Mouse (Mus musculus) midbrain, embryonic 10.5 days (tissue): ENCODE data around the gene Sulf2. TPM values are rescaled to one million over a fixed set of nuclear protein-coding genes. Genes with fewer than 3 reads are reported as not detected.
A peak's percentile ranks its signal among the peaks of the same experiment; 100 is the strongest.
"Not testable (repeated sequence)": the region's sequence is repeated elsewhere in the genome, so short reads cannot be mapped to it uniquely, and the experiment has no call there.

Experiments
- DNase-seq: peaks from one replicate; pipeline ENCODE4 v3.0.0-alpha.2; 2017; ENCODE audit warnings: low spot score
- H3K27ac ChIP-seq: fragments of 300-500 bp; sonication (generic); replicated peaks from 2 replicates; pipeline ENCODE4 v1.5.1; 2016; ENCODE audit warnings: mild to moderate bottlenecking
- H3K27me3 ChIP-seq: fragments of 300-500 bp; sonication (generic); 2 replicates; pipeline ENCODE4 v1.6.1; 2016; ENCODE audit warnings: low read depth, mild to moderate bottlenecking; ENCODE audit not compliant: poor library complexity, severe bottlenecking
- H3K36me3 ChIP-seq: fragments of 300-500 bp; sonication (generic); 2 replicates; pipeline ENCODE4 v1.6.1; 2016; ENCODE audit warnings: mild to moderate bottlenecking, moderate library complexity
- H3K4me1 ChIP-seq: fragments of 300-500 bp; sonication (generic); 2 replicates; pipeline ENCODE4 v1.6.1; 2016
- H3K4me3 ChIP-seq: fragments of 300-500 bp; sonication (generic); 2 replicates; pipeline ENCODE4 v1.5.1; 2016; ENCODE audit warnings: mild to moderate bottlenecking, moderate library complexity
- H3K9me3 ChIP-seq: fragments of 300-500 bp; sonication (generic); replicated peaks from 2 replicates; pipeline ENCODE4 v1.6.1; 2016; ENCODE audit warnings: mild to moderate bottlenecking
- WGBS: fragments of 180-500 bp; shearing (Covaris S2); methylation state at CpG from one replicate; pipeline ENCODE4 v1.1.7; 2016; 5-methylcytosine and 5-hydroxymethylcytosine counted together
- polyA plus RNA-seq: library from polyadenylated mRNA; unstranded; fragments of >200 nt; fragmentation: Nextera tagmentation; extraction: Ambion mirVana; gene quantifications from 2 replicates; pipeline ENCODE4 v1.2.1, GENCODE M21; 2016

Sulf2 gene
- polyA plus RNA-seq, 1 experiment from 2014 or later = 62.5 TPM

DNA sequence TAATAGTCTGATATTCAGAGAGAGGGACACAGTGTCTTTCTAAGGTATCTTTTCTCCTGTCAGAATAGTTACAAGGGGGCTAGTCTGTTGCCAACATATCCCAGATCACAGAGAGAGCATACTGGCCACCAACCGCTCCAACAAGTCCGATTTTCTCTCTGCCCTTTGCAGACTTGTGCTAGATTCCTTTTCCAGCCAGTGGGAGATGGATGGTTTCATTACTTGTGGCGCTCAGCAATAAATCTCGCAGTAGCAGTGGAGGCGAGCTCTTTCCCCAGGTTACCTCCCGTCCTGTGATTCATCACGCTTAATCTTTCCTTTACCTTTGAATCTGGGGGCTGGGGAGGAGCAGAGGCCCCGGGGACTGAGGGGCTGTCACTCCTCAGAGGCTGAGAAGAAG is 31.9 kb upstream of the Sulf2 start:
- not testable (repeated sequence) for H3K27ac ChIP-seq, H3K4me3 ChIP-seq, H3K9me3 ChIP-seq, H3K36me3 ChIP-seq, DNase-seq
- Histone ChIP-seq H3K27me3 (peaks cover 15% of the 10 kb centered on the region), H3K4me1 (peaks cover 35% of the 10 kb centered on the region)
- 55% methylated on average over 8 of the region's 8 CpGs for WGBS

GRCm38 (mm10) chr2:166186244-166186948 is 30.9 kb upstream of the Sulf2 start:
- no peaks in the 10 kb centered on the region for H3K9me3 ChIP-seq
- H3K4me1 ChIP-seq = peaks cover 35% of the 10 kb centered on the region
- 89% methylated on average over 16 of the region's 16 CpGs for WGBS
- H3K27me3 ChIP-seq = peaks cover 19% of the 10 kb centered on the region
- no peak for DNase-seq
- no peak overlapping the region for H3K4me3 ChIP-seq
- 0 out of 2 replicates have a peak overlapping the region, but pooled peaks have one; percentile 49 for H3K27ac ChIP-seq
- no peaks in the 10 kb centered on the region for H3K36me3 ChIP-seq

GRCm38 (mm10) chr2:166185768-166186167 is 30.3 kb upstream of the Sulf2 start:
- DNase-seq = no peak
- peaks cover 36% of the 10 kb centered on the region for H3K4me1 ChIP-seq
- no peaks in the 10 kb centered on the region for H3K9me3 ChIP-seq
- H3K36me3 ChIP-seq = no peaks in the 10 kb centered on the region
- H3K4me3 ChIP-seq = no peak overlapping the region
- H3K27me3 ChIP-seq = peaks cover 21% of the 10 kb centered on the region
- peak overlapping the region; percentile 23; the same call in 1 of the 2 replicates for H3K27ac ChIP-seq
- WGBS = 89% methylated on average over 6 of the region's 6 CpGs

GRCm38 (mm10) chr2:166184417-166184816 is 29.0 kb upstream of the Sulf2 start:
- H3K4me1 ChIP-seq = peaks cover 44% of the 10 kb centered on the region
- no peaks in the 10 kb centered on the region for H3K36me3 ChIP-seq
- no peaks in the 10 kb centered on the region for H3K9me3 ChIP-seq
- WGBS = 63% methylated on average over 6 of the region's 6 CpGs
- H3K4me3 ChIP-seq = no peak overlapping the region
- no peak overlapping the region for H3K27ac ChIP-seq
- no peak for DNase-seq
- H3K27me3 ChIP-seq = peaks cover 21% of the 10 kb centered on the region

- H3K27me3 ChIP-seq = peaks cover 21% of the 10 kb centered on the region
- no peak overlapping the region for H3K4me3 ChIP-seq
- peak overlapping the region; percentile 24 for H3K27ac ChIP-seq
- no peak for DNase-seq
- WGBS = 90% methylated on average over 15 of the region's 15 CpGs
- H3K4me1 ChIP-seq = peaks cover 50% of the 10 kb centered on the region
- no peaks in the 10 kb centered on the region for H3K36me3 ChIP-seq
- no peaks in the 10 kb centered on the region for H3K9me3 ChIP-seq
Measured at GRCm38 (mm10) chr2:166182009-166182685, 26.7 kb upstream of the Sulf2 start.

GRCm38 (mm10) chr2:166180744-166181508 is 25.5 kb upstream of the Sulf2 start:
- Histone ChIP-seq H3K27ac (peak overlapping the region; percentile 88), H3K4me1 (peaks cover 51% of the 10 kb centered on the region), H3K36me3 (no peaks in the 10 kb centered on the region), H3K27me3 (peaks cover 22% of the 10 kb centered on the region), H3K4me3 (no peak overlapping the region), H3K9me3 (no peaks in the 10 kb centered on the region)
- 33% methylated on average over 11 of the region's 11 CpGs for WGBS
- no peak for DNase-seq

- H3K9me3 ChIP-seq = no peaks in the 10 kb centered on the region
- H3K27ac ChIP-seq = peak overlapping the region; percentile 88
- WGBS = 43% methylated on average over 5 of the region's 5 CpGs
- peak; percentile 40 for DNase-seq
- peaks cover 15% of the 10 kb centered on the region for H3K27me3 ChIP-seq
- no peak overlapping the region for H3K4me3 ChIP-seq
- no peaks in the 10 kb centered on the region for H3K36me3 ChIP-seq
- H3K4me1 ChIP-seq = peaks cover 59% of the 10 kb centered on the region
Measured at GRCm38 (mm10) chr2:166180136-166180649, 24.7 kb upstream of the Sulf2 start.

DNA sequence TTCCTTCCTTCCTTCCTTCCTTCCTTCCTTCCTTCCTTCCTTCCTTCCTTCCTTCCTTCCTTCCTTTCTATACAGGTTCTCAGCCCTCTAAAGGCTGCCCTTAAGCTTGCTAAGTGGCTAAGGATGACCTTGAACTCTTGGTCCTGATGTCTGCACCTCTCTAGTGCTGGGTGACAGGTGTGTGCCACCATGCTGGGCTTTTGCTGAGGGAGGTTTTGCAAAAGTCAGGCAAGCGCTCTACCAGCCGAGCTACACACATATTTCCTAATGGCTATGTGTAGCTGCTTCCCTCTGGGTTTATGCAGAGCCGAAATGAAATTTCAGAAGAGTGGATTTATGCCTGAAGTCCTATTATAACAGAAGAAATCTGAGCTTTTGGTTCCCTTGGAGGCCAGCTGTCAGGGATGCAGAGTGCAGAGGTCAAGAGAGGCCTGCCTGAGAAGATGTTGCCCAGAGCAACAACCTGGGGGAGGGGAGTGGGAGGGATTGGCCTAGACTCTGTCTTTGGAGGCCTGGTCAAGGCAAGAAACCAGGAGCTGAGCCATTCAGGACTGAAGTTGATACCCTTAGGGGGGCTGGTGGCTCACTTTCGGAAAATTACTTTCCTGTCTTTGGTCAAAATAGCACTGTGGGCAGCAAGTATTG is 24.1 kb upstream of the Sulf2 start:
- H3K36me3 ChIP-seq = no peaks in the 10 kb centered on the region
- peaks cover 64% of the 10 kb centered on the region for H3K4me1 ChIP-seq
- H3K27me3 ChIP-seq = peaks cover 16% of the 10 kb centered on the region
- no peak overlapping the region for H3K4me3 ChIP-seq
- DNase-seq = peak; percentile 85
- H3K27ac ChIP-seq = peak overlapping the region; percentile 88
- WGBS = 33% methylated on average over 4 of the region's 4 CpGs
- H3K9me3 ChIP-seq = no peaks in the 10 kb centered on the region

DNA sequence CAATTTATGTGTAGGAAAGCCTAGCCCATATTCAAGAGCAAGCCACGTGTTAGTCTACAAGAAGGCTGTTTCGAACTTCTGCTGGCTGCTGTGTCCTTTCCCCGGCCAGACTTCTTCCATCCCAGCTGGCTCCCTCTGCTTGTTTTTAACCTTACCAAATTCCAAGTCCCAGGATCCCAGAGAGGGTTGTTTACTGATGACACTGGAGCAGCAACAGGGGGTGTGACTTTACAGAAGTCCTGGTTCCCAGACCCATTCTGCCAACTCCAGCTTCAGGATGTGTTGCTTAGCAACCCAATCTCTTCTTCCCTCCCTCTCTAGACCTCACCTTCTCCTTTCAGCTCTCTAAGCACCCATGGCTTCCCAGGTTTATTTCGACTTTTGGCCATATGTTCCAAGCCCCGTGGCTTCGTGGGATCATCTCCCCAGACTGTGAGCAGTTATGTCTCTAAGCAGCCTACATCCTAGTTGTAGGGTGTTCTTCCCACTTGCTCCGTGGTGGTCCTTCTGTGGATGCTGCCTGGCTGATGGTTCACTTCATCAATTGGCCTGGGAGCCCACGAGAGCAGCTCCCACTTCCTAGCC is 20.2 kb upstream of the Sulf2 start:
- Histone ChIP-seq H3K4me3 (no peak overlapping the region), H3K36me3 (no peaks in the 10 kb centered on the region), H3K4me1 (peaks cover 69% of the 10 kb centered on the region), H3K27me3 (peaks cover 45% of the 10 kb centered on the region), H3K27ac (peak overlapping the region; percentile 61), H3K9me3 (no peaks in the 10 kb centered on the region)
- 55% methylated on average over 8 of the region's 8 CpGs for WGBS
- DNase-seq = no peak

DNA sequence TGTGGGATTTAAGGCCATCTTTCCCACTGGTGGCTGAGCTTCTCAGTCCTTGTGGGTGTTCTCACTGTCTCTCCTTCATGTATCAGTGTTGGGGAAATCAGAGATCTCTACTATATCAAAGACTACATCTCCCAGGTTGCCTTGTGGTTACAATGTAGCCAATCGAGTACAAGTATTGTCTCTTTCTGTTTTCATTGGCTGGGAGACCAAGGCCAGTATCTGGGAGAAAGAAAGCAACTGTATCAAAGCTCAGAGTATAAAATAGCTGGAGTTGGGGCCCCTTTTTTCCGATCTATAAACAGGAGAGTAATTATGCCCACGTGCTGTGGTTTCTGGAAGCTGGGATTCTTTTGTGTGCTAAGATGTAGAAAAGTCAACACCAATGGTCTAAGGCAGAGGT is 19.7 kb upstream of the Sulf2 start:
- Histone ChIP-seq H3K27me3 (peaks cover 50% of the 10 kb centered on the region), H3K9me3 (no peaks in the 10 kb centered on the region), H3K36me3 (no peaks in the 10 kb centered on the region), H3K4me3 (no peak overlapping the region), H3K4me1 (peaks cover 69% of the 10 kb centered on the region), H3K27ac (0 out of 2 replicates have a peak overlapping the region, but pooled peaks have one; percentile 61)
- 28% methylated on average over 3 of the region's 3 CpGs for WGBS
- DNase-seq = no peak

- no peak overlapping the region for H3K4me3 ChIP-seq
- no peaks in the 10 kb centered on the region for H3K36me3 ChIP-seq
- WGBS = 77% methylated on average over 5 of the region's 5 CpGs
- DNase-seq = no peak
- no peak overlapping the region for H3K27ac ChIP-seq
- H3K27me3 ChIP-seq = peaks cover 70% of the 10 kb centered on the region
- H3K9me3 ChIP-seq = no peaks in the 10 kb centered on the region
- H3K4me1 ChIP-seq = peaks cover 69% of the 10 kb centered on the region
Measured at GRCm38 (mm10) chr2:166173169-166173568, 17.7 kb upstream of the Sulf2 start.

DNA sequence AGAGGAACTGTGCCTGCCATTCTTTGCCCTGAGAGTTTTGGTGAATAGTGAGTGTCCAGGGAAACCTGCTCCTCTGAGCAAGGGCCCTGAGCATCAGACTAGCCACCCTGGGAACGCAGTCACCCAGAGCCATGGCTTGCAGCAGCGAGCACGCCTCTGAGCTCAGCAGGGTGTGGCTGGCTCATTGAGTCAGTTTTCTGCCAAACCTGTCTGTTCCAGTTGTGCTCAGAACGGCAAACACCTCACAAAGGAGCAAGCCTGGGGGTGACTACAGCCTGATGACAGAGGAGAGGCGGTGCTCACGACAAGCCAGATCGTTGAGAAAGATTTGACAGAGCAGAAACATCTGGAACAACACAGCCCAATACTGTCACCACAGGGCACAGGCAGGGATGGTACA is 14.7 kb upstream of the Sulf2 start:
- Histone ChIP-seq H3K27me3 (peaks cover 86% of the 10 kb centered on the region), H3K4me3 (no peak overlapping the region), H3K4me1 (peaks cover 52% of the 10 kb centered on the region), H3K36me3 (no peaks in the 10 kb centered on the region), H3K9me3 (no peaks in the 10 kb centered on the region), H3K27ac (peak overlapping the region; percentile 23; the same call in 1 of the 2 replicates)
- DNase-seq = no peak
- 54% methylated on average over 7 of the region's 7 CpGs for WGBS
